Comparison of ENCODE assay signal across 37 mouse cellular contexts in genomic region chr19:47206126-47206525, GRCm38 (mm10). TPM values are rescaled to one million over a fixed set of nuclear protein-coding genes. Genes with fewer than 3 reads are reported as not detected.
"Had no signal": no experiment of that assay in that cellular context is flagged by ENCODE, and none has a peak within 500 bp of the region (broad histone marks: within the 10 kb centered on the region; RNA-seq: fewer than 3 reads in every experiment).

No protein-coding gene starts in this region.

- ATAC-seq: forebrain, embryonic 14.5 days; forebrain, embryonic 15.5 days; forebrain, embryonic 16.5 days; forebrain, postnatal 0 days had no signal

- DNase-seq: cerebellum, adult 2 months; cerebellum, adult 8-10 months; cerebellum, adult 9-10 months; cerebellum, adult 9-11 months; cerebellum, postnatal 10 days; cerebellum, postnatal 14 days; cerebellum, postnatal 25 days; cerebellum, postnatal 36 days; embryo, embryonic 11 days; forebrain, postnatal 0 days; gastrocnemius, postnatal 10 days; gastrocnemius, postnatal 14 days; gastrocnemius, postnatal 25 days; heart, adult 11 months; heart, adult 18-20 months; heart, adult 2 months had no signal

- H3K36me3 ChIP-seq: embryonic facial prominence, embryonic 10.5 days; embryonic facial prominence, embryonic 12.5 days; embryonic facial prominence, embryonic 13.5 days; embryonic facial prominence, embryonic 15.5 days; forebrain, embryonic 10.5 days; forebrain, embryonic 12.5 days; forebrain, embryonic 15.5 days; heart, embryonic 10.5 days had no signal

- H3K4me1 ChIP-seq: forebrain, embryonic 15.5 days had no signal

- H3K9ac ChIP-seq: embryonic facial prominence, embryonic 12.5 days; embryonic facial prominence, embryonic 13.5 days; embryonic facial prominence, embryonic 15.5 days; forebrain, embryonic 12.5 days; forebrain, embryonic 15.5 days; forebrain, postnatal 0 days had no signal

- H3K27ac ChIP-seq: embryonic facial prominence, embryonic 10.5 days; embryonic facial prominence, embryonic 12.5 days; embryonic facial prominence, embryonic 13.5 days; embryonic facial prominence, embryonic 15.5 days; forebrain, embryonic 10.5 days; forebrain, embryonic 12.5 days; forebrain, embryonic 15.5 days; heart, adult 2 months; heart, embryonic 10.5 days had no signal

- H3K4me3 ChIP-seq: embryonic facial prominence, embryonic 10.5 days; embryonic facial prominence, embryonic 12.5 days; embryonic facial prominence, embryonic 13.5 days; embryonic facial prominence, embryonic 15.5 days; erythroblast, embryonic 14.5 days; forebrain, embryonic 10.5 days; forebrain, embryonic 12.5 days; forebrain, embryonic 15.5 days; heart, adult 2 months; heart, embryonic 10.5 days had no signal

- H3K9me3 ChIP-seq: embryonic facial prominence, embryonic 10.5 days; embryonic facial prominence, embryonic 12.5 days; embryonic facial prominence, embryonic 13.5 days; embryonic facial prominence, embryonic 15.5 days; forebrain, embryonic 10.5 days; forebrain, embryonic 12.5 days; forebrain, embryonic 15.5 days; heart, embryonic 10.5 days had no signal

- H3K4me2 ChIP-seq: embryonic facial prominence, embryonic 12.5 days; embryonic facial prominence, embryonic 13.5 days; embryonic facial prominence, embryonic 15.5 days; forebrain, embryonic 12.5 days; forebrain, embryonic 15.5 days; heart, embryonic 11.5 days had no signal

- H3K27me3 ChIP-seq: embryonic facial prominence, embryonic 12.5 days; embryonic facial prominence, embryonic 13.5 days; embryonic facial prominence, embryonic 15.5 days; forebrain, embryonic 15.5 days had no signal

RNA-seq across cellular contexts. Expression of gene Neurl1a, which starts 27.5 kb away (rescaled TPM):
- total RNA-seq: granulocyte monocyte progenitor cell, adult 5-6 weeks had no signal

RNA-seq across cellular contexts. Expression of gene Calhm3, which starts 48.6 kb away (rescaled TPM):
- total RNA-seq: common myeloid progenitor, adult 5-6 weeks; forebrain, postnatal 0 days; gastrocnemius, postnatal 10 days; gastrocnemius, postnatal 14 days; gastrocnemius, postnatal 25 days; gastrocnemius, postnatal 4 days; granulocyte monocyte progenitor cell, adult 5-6 weeks; heart, adult 18-20 months; heart, adult 2 months; heart, adult 8-10 months had no signal
- polyA plus RNA-seq: cerebellum, adult 2 months; embryonic facial prominence, embryonic 10.5 days; embryonic facial prominence, embryonic 11.5 days; embryonic facial prominence, embryonic 12.5 days; embryonic facial prominence, embryonic 13.5 days; embryonic facial prominence, embryonic 14.5 days; embryonic facial prominence, embryonic 15.5 days; erythroblast, embryonic 14.5 days; forebrain, embryonic 10.5 days; forebrain, embryonic 11.5 days; forebrain, embryonic 12.5 days; forebrain, embryonic 14.5 days; forebrain, embryonic 15.5 days; forebrain, embryonic 16.5 days; frontal cortex, adult 2 months; gonadal fat pad, adult 2 months; heart, adult 2 months; heart, embryonic 10.5 days; heart, embryonic 11.5 days had no signal
